Mouse (Mus musculus): ENCODE data around the gene Neil3. TPM values are rescaled to one million over a fixed set of nuclear protein-coding genes. Genes with fewer than 3 reads are reported as not detected.

Neil3 gene
- total RNA-seq (2021) = 1 to 10 TPM; 1.5 to 2.5 TPM
- long read RNA-seq, experiment 1 = 0 reads
- long read RNA-seq, experiment 2 = 0 reads

DNA sequence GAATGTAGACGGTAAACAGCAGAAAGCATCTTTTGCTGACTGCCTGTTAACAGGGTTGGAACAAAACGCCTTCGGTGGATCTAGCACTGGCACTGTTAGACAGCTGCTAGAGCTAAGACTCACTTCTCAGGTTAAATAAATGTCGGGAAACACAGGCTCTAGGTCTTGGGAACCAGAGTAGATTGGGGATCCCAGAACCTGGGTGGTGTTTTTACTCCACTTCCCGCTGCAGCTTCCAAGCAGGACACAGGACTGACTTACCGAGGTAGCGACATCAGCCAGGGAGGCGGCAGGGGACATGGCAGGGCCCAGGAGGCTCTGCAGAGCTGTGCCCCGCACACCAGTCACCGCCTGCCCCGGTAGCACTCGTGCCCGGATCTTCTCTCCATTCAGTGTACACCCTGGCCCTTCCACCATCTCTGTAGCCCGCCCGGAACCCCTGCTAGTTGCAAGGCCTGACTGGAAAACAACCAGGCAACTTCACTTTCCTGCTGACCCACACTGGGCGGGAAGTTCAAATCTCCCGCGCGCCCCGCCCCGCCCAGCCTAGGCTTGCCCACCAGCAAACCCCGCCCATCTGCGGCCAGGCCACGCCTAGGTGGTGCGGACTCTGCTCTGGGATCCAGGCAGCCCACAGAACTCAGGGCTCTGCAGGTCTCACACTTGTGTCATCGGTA lies at the start of gene Neil3:
Neil3 (minus strand) TSS at position 571 of the 677 bp plus-strand sequence.
- DNase-seq = peak; percentile 87
- intact Hi-C loops (cut with DNase I; ENCODE audit: low total_unique reads) = no loop called here

DNA sequence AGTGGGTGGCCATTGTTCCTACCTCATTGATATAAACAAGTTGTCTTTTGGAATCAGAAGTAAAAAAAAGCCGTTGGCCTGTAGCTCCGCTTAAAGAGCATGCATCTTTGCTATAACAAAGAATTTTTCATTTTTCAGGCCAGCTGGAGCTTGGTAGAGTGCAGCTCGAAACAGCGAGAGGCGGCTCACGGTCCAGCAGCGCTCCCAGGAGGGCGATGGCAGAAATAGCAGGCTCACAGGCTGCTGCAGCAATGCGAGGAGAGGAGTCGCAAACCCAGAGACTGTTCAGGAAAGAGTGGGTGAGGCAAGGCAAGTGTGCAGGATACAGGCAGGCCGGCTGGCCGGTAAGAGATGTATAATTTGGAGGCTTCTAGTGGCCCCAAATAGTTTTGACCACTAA lies 42.0 kb upstream of the Neil3 start:
- peak; percentile 56 for DNase-seq
- intact Hi-C loops (cut with DNase I; ENCODE audit: low total_unique reads) = no loop called here

GRCm38 (mm10) chr8:53663946-53664345 lies 25.1 kb upstream of the Neil3 start:
- intact Hi-C loops (cut with DNase I; ENCODE audit: low total_unique reads) = no loop called here
- DNase-seq = peak; percentile 49

- intact Hi-C loops (cut with DNase I; ENCODE audit: low total_unique reads) = no loop called here
- DNase-seq = no peak
Measured at GRCm38 (mm10) chr8:53661436-53661835, 22.6 kb upstream of the Neil3 start.

- intact Hi-C loops (cut with DNase I; ENCODE audit: low total_unique reads) = no loop called here
- no peak for DNase-seq
Measured at GRCm38 (mm10) chr8:53630618-53631017, 8.2 kb downstream of the Neil3 start.

DNA sequence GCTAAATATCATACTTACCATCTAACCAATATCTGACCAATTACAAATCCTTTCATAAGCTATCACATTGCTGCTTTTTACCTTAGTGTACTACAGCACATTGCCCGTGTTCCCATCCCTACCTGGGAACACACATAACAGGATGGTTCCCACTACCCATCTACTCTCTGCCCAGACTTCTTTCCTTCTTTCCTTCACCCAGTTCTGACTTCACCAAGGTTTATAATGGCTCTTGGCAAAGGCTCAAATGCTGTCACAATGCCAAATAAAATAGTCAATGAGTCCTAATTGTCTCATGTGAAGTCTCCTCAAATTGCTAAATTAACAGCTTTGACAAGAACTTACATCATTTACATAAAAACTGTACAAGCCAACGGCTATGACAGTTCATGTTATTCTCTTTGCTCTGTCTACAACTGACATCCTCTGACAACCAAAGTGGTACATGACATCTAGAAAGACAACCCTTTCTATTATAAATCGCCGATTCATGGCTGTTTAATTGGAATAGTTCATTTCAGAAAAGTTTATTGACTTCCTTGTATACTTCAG lies 9.9 kb downstream of the Neil3 start:
- DNase-seq = no peak
- intact Hi-C loops (cut with DNase I; ENCODE audit: low total_unique reads) = no loop called here

DNA sequence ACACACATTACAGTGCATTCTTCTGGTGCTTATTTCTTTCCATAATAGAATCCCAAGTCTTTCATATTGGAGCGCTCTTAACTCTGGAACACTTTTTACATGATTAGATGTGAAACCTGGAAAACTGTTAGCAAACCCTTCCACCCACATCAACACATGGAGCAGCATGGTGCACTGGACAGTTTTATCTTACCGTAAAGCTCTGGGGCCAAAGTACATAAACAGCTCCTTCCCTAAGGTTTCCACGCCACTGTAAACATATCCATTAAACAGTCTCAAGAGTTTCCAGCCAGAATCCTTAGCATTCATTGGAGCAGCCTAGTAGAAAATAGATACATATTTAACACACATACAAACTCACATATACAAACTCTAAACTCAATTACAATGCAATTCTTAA lies 15.4 kb downstream of the Neil3 start:
- intact Hi-C loops (cut with DNase I; ENCODE audit: low total_unique reads) = no loop called here
- DNase-seq = no peak

- intact Hi-C loops (cut with DNase I; ENCODE audit: low total_unique reads) = no loop called here
- DNase-seq = no peak
Measured at GRCm38 (mm10) chr8:53619196-53619595, 19.7 kb downstream of the Neil3 start.

- DNase-seq = no peak
- intact Hi-C loops (cut with DNase I; ENCODE audit: low total_unique reads) = no loop called here
Measured at GRCm38 (mm10) chr8:53614288-53614646, 24.6 kb downstream of the Neil3 start.

DNA sequence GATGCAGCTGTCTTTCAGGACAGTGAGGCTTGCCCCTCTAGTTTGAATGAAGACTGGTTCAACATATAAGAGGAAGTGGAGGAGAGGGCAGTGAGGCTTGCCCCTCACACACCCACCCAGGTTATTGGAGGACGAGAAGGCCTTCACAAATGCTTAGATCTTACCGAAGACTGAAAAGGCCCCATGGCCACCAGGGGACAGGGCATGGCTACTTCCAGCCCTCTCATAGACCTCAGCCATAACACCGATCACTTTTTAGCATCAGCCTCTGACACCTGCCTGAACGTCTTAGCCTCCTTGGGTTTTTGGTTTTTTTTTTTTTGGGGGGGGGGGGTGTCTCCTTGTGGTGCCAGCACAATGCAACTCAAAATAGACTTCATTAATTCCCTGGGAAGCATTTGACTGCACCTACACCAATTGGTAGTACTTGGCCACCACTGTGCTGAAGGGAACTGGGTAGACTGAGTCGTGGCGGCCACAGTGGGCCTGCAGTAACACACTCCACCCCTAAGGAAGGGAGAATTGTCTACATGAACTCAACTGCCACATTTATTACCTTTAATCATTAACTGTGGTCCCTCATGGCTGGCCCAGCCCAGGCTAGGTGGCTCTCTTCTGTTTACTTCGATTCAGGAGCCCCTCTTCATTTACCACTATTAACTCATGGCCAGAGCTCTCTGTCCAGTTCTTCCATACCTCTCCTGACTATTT lies 25.1 kb downstream of the Neil3 start:
- no peak for DNase-seq
- intact Hi-C loops (cut with DNase I; ENCODE audit: low total_unique reads) = no loop called here

- intact Hi-C loops (cut with DNase I; ENCODE audit: low total_unique reads) = no loop called here
- no peak for DNase-seq
Measured at GRCm38 (mm10) chr8:53612297-53612696, 26.6 kb downstream of the Neil3 start.

GRCm38 (mm10) chr8:53607040-53607439 lies 31.8 kb downstream of the Neil3 start:
- DNase-seq = no peak
- intact Hi-C loops (cut with DNase I; ENCODE audit: low total_unique reads) = no loop called here

DNA sequence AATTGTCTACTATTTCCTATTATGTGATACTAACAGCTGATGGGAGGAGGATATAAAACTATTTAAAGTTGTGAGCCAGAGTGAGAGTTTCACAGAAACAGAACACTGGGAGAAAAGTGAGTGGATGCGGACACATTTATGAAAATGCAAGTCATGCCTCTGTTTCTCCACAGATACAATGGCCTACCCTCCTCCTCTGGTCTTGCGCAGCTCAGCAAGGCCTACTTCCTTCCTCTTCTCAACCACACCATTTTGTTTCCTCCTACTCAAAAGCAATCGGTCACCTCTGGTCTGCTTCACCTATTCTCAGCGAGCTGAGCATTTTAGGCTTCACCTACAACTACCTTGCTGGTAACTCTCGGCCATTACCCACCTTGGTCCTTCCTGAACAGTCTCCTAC lies 34.0 kb downstream of the Neil3 start:
- no peak for DNase-seq
- intact Hi-C loops (cut with DNase I; ENCODE audit: low total_unique reads) = no loop called here

- intact Hi-C loops (cut with DNase I; ENCODE audit: low total_unique reads) = no loop called here
- no peak for DNase-seq
Measured at GRCm38 (mm10) chr8:53603672-53604071, 35.2 kb downstream of the Neil3 start.

DNA sequence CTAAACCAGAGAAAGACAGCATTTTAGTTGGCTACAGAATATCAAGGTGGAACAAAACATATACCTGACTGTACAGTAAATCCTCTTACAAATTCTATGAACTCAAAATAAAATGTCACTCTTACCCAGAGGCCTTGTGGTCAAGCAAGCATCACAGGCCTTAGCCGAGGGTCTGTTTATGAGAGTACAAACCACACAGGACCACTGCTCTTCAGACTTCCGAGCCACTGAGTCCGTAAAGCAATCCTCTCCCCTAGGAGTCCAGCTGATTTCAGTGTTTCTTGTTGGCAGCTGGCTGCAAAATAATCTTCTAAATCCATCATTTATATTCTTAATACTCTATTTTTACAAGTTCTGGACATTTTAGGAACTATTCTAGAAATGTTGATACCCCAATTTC lies 38.0 kb downstream of the Neil3 start:
- no peak for DNase-seq
- intact Hi-C loops (cut with DNase I; ENCODE audit: low total_unique reads) = no loop called here

- DNase-seq = no peak
- intact Hi-C loops (cut with DNase I; ENCODE audit: low total_unique reads) = no loop called here
Measured at GRCm38 (mm10) chr8:53600025-53600811, 38.6 kb downstream of the Neil3 start.

GRCm38 (mm10) chr8:53598101-53598500 lies 40.8 kb downstream of the Neil3 start:
- no peak for DNase-seq
- intact Hi-C loops (cut with DNase I; ENCODE audit: low total_unique reads) = no loop called here

GRCm38 (mm10) chr8:53591777-53592176 lies 47.1 kb downstream of the Neil3 start:
- intact Hi-C loops (cut with DNase I; ENCODE audit: low total_unique reads) = no loop called here
- DNase-seq = no peak

GRCm38 (mm10) chr8:53573600-53573999 lies 65.3 kb downstream of the Neil3 start:
- intact Hi-C loops (cut with DNase I; ENCODE audit: low total_unique reads) = no loop called here
- DNase-seq = no peak

GRCm38 (mm10) chr8:53566223-53566622 lies 72.6 kb downstream of the Neil3 start:
- intact Hi-C loops (cut with DNase I; ENCODE audit: low total_unique reads) = no loop called here
- no peak for DNase-seq

All from gastrocnemius, postnatal 14 days (tissue).